Mouse (Mus musculus) intestine, embryonic 16.5 days (tissue): Measurements from ENCODE around the gene Rpl36. TPM values are rescaled to one million over a fixed set of nuclear protein-coding genes. Genes with fewer than 3 reads are reported as not detected.

ENCODE experiments used
- ATAC-seq: fragments of 200-750 bp; cut with Nextera tagmentation; 2 replicates; pipeline ENCODE4 v1.8.0; 2017; ENCODE audit warnings: moderate TSS enrichment, moderate library complexity
- H3K27ac ChIP-seq: fragments of 300-500 bp; sonication (generic); 2 replicates; pipeline ENCODE4 v1.5.1; 2014; ENCODE audit warnings: mild to moderate bottlenecking, low read length
- H3K27me3 ChIP-seq: fragments of 300-500 bp; sonication (generic); replicated peaks from 2 replicates; pipeline ENCODE4 v1.6.1; 2014; ENCODE audit warnings: low read length, control low read depth, mixed read lengths; ENCODE audit not compliant: control insufficient read depth, insufficient read depth
- H3K36me3 ChIP-seq: fragments of 300-500 bp; sonication (generic); 2 replicates; pipeline ENCODE4 v1.6.1; 2014; ENCODE audit warnings: low read length, control low read depth; ENCODE audit not compliant: control insufficient read depth, insufficient read depth
- H3K4me1 ChIP-seq: fragments of 300-500 bp; sonication (generic); 2 replicates; pipeline ENCODE4 v1.6.1; 2014; ENCODE audit warnings: low read length, control low read depth, mixed read lengths; ENCODE audit not compliant: control insufficient read depth, insufficient read depth
- H3K4me2 ChIP-seq: fragments of 300-500 bp; sonication (generic); 2 replicates; pipeline ENCODE4 v1.6.1; 2014; ENCODE audit warnings: low read depth, low read length, control low read depth
- H3K4me3 ChIP-seq: fragments of 300-500 bp; sonication (generic); 2 replicates; pipeline ENCODE4 v1.5.1; 2014; ENCODE audit warnings: mild to moderate bottlenecking, low read length
- H3K9ac ChIP-seq: fragments of 300-500 bp; sonication (generic); 2 replicates; pipeline ENCODE4 v1.6.1; 2014; ENCODE audit warnings: low read depth, low read length
- H3K9me3 ChIP-seq: fragments of 300-500 bp; sonication (generic); 2 replicates; pipeline ENCODE4 v1.6.1; 2016; ENCODE audit warnings: low read length, control low read depth; ENCODE audit not compliant: control insufficient read depth
- whole genome bisulfite sequencing: fragments of 180-500 bp; shearing (Covaris S2); extraction: QIAGEN DNeasy Blood & Tissue Kit; methylation state at CpG from one replicate; pipeline ENCODE4 v1.1.7; 2014; 5-methylcytosine and 5-hydroxymethylcytosine counted together
- polyA plus RNA-seq: library from polyadenylated mRNA; unstranded; fragments of >200 nt; fragmentation: Nextera tagmentation; extraction: Ambion mirVana; gene quantifications from 2 replicates; pipeline ENCODE4 v1.2.1, GENCODE M21; 2015

The Rpl36 gene
- polyA plus RNA-seq = 1,705 and 1,833 TPM in 2 replicates

DNA sequence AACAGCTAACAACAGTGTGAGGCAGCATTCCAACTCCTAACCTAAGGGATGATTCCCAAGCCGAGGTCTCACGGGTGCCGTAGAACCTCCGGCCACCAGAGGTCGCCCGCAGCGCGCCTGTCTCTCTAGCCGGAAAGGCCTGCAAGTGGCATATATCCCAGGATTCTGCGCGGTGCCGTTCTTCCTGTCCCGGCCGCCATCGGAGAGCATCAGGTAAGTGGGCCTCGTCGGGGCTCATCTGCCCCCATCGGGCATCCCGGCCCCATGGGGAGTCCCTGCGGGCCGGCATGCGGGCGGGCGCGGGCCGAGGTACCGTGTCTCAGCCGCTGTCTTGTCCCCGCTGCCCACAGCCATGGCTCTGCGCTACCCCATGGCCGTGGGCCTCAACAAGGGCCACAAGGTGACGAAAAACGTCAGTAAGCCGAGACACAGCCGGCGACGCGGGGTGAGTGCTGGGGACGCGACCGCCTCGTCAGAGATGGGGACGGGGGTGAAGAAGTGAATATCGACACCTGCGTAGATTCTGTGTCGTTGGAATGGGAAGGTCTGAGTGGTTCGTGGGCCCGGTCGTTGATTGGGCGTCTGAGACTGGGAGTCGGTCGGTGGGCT lies at the start of gene Rpl36:
TSS of gene Rpl36 (plus strand) at position 181 of the 609 bp plus-strand sequence.
- no peaks in the 10 kb centered on the region for H3K27me3 ChIP-seq
- H3K9me3 ChIP-seq = no peaks in the 10 kb centered on the region
- peak; percentile 52 for ATAC-seq
- peak within 1 kb of the TSS; percentile 84 for H3K9ac ChIP-seq
- peak within 1 kb of the TSS; percentile 86 for H3K27ac ChIP-seq
- peak within 1 kb of the TSS; percentile 73 for H3K4me3 ChIP-seq
- peak within 1 kb of the TSS; percentile 92 for H3K4me2 ChIP-seq
- H3K4me1 ChIP-seq = peaks cover 28% of the 10 kb centered on the region
- peaks cover 3% of the 10 kb centered on the region; the same call in 1 of the 2 replicates for H3K36me3 ChIP-seq
- WGBS = under 1% methylated on average over 52 of the region's 52 CpGs

GRCm38 (mm10) chr17:56566293-56566692 lies 46.9 kb upstream of the Rpl36 start:
- Histone ChIP-seq H3K4me1 (no peaks in the 10 kb centered on the region), H3K4me3 (no peak overlapping the region), H3K27me3 (no peaks in the 10 kb centered on the region), H3K4me2 (no peak overlapping the region), H3K36me3 (peaks cover 73% of the 10 kb centered on the region), H3K27ac (no peak overlapping the region), H3K9ac (no peak overlapping the region), H3K9me3 (no peaks in the 10 kb centered on the region)
- 92% methylated on average over 29 of the region's 29 CpGs for WGBS
- ATAC-seq = no peak

DNA sequence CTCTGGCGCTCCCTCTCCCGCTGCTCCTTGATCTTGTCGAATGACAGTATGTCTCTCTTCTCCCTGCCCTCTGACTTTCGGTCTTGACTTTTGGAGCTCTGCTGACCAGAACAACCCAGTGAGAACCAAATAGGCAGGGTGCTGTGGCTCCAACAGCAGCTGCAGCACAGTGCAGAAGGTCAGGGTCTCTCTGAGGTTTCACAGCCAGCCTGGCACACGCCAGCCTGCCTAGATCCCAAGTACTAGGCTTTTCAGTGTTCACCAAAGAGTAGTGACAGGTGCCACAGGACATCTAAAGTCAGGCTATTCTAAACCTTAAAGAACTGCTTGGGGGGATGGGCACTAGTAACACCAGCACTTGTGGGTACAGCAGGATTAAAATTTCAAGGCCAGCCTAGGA lies 46.3 kb upstream of the Rpl36 start:
- no peaks in the 10 kb centered on the region for H3K27me3 ChIP-seq
- no peak overlapping the region for H3K9ac ChIP-seq
- H3K36me3 ChIP-seq = peaks cover 77% of the 10 kb centered on the region
- ATAC-seq = no peak
- H3K9me3 ChIP-seq = no peaks in the 10 kb centered on the region
- H3K27ac ChIP-seq = no peak overlapping the region
- no peak overlapping the region for H3K4me3 ChIP-seq
- 92% methylated on average over 5 of the region's 5 CpGs for WGBS
- no peak overlapping the region for H3K4me2 ChIP-seq
- no peaks in the 10 kb centered on the region for H3K4me1 ChIP-seq

DNA sequence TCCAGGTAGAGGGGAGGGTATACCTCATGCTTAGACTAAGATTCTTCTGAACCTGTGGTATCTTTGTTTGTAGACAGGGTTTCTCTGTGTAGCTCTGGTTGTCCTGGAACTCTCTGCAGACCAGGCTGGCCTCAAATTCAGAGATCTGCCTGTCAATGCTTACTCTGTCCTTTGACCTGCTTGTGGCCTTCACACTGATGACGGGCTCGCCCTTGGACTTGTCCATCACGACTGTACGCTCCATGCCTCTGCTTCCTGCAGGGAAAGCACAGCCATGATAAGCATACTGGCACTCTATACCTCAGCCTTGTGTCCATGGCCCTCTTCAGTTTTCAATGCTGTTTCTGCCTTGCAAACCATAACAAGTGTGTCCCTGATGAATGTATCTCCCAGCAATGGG lies 45.8 kb upstream of the Rpl36 start:
- Histone ChIP-seq H3K4me2 (no peak overlapping the region), H3K9me3 (no peaks in the 10 kb centered on the region), H3K4me1 (peaks cover under 1% of the 10 kb centered on the region; the same call in 1 of the 2 replicates), H3K9ac (no peak overlapping the region), H3K27ac (no peak overlapping the region), H3K27me3 (no peaks in the 10 kb centered on the region), H3K4me3 (no peak overlapping the region), H3K36me3 (peaks cover 72% of the 10 kb centered on the region)
- WGBS = 91% methylated on average over 4 of the region's 4 CpGs
- ATAC-seq = no peak

DNA sequence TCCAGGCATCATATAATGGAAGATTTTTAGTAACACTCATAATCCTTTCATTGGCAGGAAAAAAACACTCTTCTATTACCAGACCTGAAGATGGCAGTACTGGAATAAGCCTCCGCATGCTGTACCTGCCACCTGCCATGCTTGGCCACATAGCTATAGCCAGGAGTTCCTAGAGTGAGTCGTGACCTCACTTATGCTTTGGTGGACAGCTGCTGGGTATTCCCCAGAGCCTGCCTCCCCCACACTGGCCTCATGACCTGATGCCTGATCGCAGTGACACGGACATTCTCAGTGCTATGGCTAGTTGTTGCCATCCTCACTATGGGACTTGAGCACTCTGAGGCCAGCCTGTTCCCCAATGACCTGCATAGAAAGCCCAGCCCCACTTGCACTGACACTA lies 42.9 kb upstream of the Rpl36 start:
- no peak for ATAC-seq
- Histone ChIP-seq H3K27ac (no peak overlapping the region), H3K4me1 (peaks cover 16% of the 10 kb centered on the region), H3K9ac (no peak overlapping the region), H3K4me3 (no peak overlapping the region), H3K9me3 (no peaks in the 10 kb centered on the region), H3K27me3 (no peaks in the 10 kb centered on the region), H3K4me2 (no peak overlapping the region), H3K36me3 (peaks cover 53% of the 10 kb centered on the region)
- 86% methylated on average over 4 of the region's 4 CpGs for WGBS

DNA sequence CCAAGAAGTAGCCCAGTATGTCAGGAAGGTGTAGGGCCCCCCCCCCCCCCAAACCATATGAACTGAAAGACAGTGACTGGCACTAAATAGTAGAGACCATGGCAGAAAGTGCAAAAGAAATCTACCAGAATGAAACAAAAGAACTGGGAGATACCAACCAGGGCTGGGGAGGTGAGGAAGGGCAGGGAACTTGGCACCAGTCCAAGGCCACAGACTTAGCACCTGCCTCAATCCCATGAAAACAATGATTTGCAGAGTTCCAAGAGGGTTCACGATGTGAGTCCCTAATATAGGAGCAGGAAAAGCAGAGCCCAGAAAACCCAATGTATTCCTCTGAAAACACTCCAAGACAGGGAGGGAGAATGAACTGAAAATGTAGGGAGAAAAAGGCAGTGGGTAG lies 41.1 kb upstream of the Rpl36 start:
- H3K4me1 ChIP-seq = peaks cover 16% of the 10 kb centered on the region
- 0 out of 2 replicates have a peak, but pooled peaks have one; percentile 34 for ATAC-seq
- H3K4me3 ChIP-seq = no peak overlapping the region
- H3K9me3 ChIP-seq = no peaks in the 10 kb centered on the region
- H3K9ac ChIP-seq = 0 out of 2 replicates have a peak overlapping the region, but pooled peaks have one; percentile 10
- H3K4me2 ChIP-seq = no peak overlapping the region
- H3K27ac ChIP-seq = 0 out of 2 replicates have a peak overlapping the region, but pooled peaks have one; percentile 38
- H3K36me3 ChIP-seq = peaks cover 46% of the 10 kb centered on the region
- WGBS = 55% methylated on average over 1 of the region's 1 CpGs
- no peaks in the 10 kb centered on the region for H3K27me3 ChIP-seq

GRCm38 (mm10) chr17:56572939-56573338 lies 40.3 kb upstream of the Rpl36 start:
- no peak overlapping the region for H3K9ac ChIP-seq
- no peak overlapping the region for H3K4me2 ChIP-seq
- peak; percentile 49 for ATAC-seq
- no peaks in the 10 kb centered on the region for H3K27me3 ChIP-seq
- H3K9me3 ChIP-seq = no peaks in the 10 kb centered on the region
- H3K27ac ChIP-seq = peak overlapping the region; percentile 38; the same call in 1 of the 2 replicates
- H3K4me3 ChIP-seq = no peak overlapping the region
- WGBS = 80% methylated on average over 3 of the region's 3 CpGs
- peaks cover 16% of the 10 kb centered on the region for H3K4me1 ChIP-seq
- peaks cover 43% of the 10 kb centered on the region for H3K36me3 ChIP-seq

GRCm38 (mm10) chr17:56583071-56583470 lies 30.1 kb upstream of the Rpl36 start:
- ATAC-seq = no peak
- 76% methylated on average over 1 of the region's 1 CpGs for WGBS
- Histone ChIP-seq H3K4me1 (peaks cover 49% of the 10 kb centered on the region), H3K9me3 (no peaks in the 10 kb centered on the region), H3K27ac (no peak overlapping the region), H3K36me3 (peaks cover 9% of the 10 kb centered on the region), H3K27me3 (no peaks in the 10 kb centered on the region), H3K9ac (peak overlapping the region; percentile 93), H3K4me3 (peak overlapping the region; percentile 80), H3K4me2 (peak overlapping the region; percentile 82)

DNA sequence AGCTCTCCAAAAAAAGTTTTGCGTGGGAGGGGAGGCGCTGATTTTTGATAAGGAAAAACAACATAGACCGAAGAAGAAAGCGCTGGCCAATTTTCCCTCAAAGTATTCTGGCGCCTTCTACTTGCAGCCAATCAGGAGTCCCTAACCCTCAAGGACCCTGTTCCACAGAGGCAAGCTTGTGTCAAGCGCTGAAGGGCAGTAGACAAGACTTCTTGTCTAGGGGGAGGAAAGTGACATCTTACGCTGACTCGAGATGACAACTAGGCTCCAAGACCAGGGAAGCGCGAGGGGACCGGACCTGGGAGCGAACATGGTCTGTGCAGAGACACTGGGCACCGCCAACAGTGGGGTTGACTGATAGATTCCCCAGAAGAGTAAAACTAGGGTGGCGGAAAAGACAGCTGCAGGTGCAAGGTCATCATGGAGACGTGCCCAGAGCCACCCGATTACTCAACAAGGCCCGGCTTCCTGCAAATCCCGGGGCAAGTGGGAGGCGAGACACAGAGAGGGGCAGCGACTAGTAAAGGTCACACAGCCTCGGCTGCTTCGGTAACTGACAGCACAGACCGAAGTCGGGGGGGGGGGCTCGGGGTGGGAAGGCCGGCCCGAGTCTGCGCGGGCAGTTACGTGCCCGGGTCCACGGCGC lies 29.5 kb upstream of the Rpl36 start:
- Histone ChIP-seq H3K9ac (peak overlapping the region; percentile 93), H3K4me1 (peaks cover 49% of the 10 kb centered on the region), H3K4me3 (peak overlapping the region; percentile 80), H3K27ac (peak overlapping the region; percentile 96), H3K4me2 (peak overlapping the region; percentile 82), H3K9me3 (no peaks in the 10 kb centered on the region), H3K36me3 (0 out of 2 replicates have a peak, but pooled peaks cover 3% of the 10 kb centered on the region), H3K27me3 (no peaks in the 10 kb centered on the region)
- 1% methylated on average over 33 of the region's 33 CpGs for WGBS
- no peak for ATAC-seq
